Mouse (Mus musculus): Measurements from ENCODE around the gene Vstm4.

Vstm4 gene

GRCm38 (mm10) chr14:32859831-32860569 is 3.4 kb downstream of the Vstm4 start:
- DNase-seq (ENCODE audit: low read depth, low spot score), result no peak

DNA sequence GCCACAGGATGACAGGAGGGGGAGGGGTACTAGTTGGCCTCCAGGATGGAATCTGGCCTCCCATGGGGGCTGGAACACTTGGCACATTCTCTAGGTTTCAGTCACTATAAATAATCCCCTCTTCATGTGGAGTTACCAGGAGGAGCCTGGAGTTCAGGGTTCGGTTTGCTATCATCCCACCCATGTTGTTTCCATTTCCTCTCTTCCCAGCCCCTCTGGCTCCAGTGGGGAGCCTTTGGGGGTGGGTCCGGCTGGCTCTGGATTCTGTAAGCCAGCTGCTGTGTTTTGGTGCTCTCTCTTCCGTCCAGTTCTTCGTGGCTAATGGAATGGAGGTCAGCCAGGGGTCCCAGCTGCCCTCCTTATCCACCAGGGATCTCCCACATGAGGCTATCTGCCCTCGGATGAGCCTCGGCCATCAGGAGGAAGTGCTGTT is 4.6 kb downstream of the Vstm4 start:
- DNase-seq (ENCODE audit: low read depth, low spot score), result no peak

GRCm38 (mm10) chr14:32861656-32862055 is 5.1 kb downstream of the Vstm4 start:
- DNase-seq (ENCODE audit: low read depth, low spot score), result no peak

DNA sequence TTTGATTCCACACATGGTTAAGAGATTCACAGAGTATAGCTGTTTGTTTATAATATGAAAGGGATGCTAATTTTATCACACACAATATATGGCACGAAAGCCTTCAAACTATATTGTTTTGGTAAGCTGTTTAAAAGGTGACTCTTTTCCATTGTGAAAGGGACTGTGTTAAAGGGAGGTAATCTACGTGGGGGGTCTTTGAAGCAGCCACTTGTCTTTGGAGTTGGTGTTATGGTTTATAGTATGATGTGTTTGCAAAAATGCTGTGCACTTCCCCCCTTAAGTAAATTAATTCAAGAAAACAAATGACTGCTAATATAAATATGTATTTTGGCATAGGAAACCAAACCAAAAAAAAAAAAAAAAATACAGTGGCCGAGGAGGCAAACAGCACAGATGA is 8.8 kb downstream of the Vstm4 start:
- no peak for DNase-seq (ENCODE audit: low read depth, low spot score)

DNA sequence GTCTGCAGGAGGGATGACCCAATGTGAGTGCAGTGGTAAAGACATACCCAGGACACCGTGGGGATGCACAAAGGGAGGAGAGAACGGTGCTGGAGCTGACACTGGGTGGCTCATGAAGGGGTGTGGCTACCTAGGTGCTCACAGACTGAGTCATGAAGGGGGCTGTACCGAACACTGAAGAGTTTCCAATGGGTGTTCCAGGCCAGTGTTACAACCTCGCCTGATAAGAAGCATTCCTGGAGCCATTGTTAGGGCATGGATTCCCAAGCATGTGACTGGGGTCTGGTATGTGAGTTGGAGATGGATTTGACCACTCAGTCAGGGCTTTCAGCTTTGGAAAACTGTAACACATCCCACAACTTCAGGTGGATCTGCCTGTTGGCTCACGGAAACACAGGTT is 15.4 kb downstream of the Vstm4 start:
- DNase-seq (ENCODE audit: low read depth, low spot score), result no peak

GRCm38 (mm10) chr14:32877549-32877948 is 21.0 kb downstream of the Vstm4 start:
- DNase-seq (ENCODE audit: low read depth, low spot score), result no peak

GRCm38 (mm10) chr14:32880332-32880731 is 23.8 kb downstream of the Vstm4 start:
- DNase-seq (ENCODE audit: low read depth, low spot score), result no peak

GRCm38 (mm10) chr14:32881693-32882092 is 25.1 kb downstream of the Vstm4 start:
- DNase-seq (ENCODE audit: low read depth, low spot score), result no peak

GRCm38 (mm10) chr14:32888876-32889674 is 32.5 kb downstream of the Vstm4 start:
- no peak for DNase-seq (ENCODE audit: low read depth, low spot score)

GRCm38 (mm10) chr14:32894341-32894853 is 37.8 kb downstream of the Vstm4 start:
- no peak for DNase-seq (ENCODE audit: low read depth, low spot score)

DNA sequence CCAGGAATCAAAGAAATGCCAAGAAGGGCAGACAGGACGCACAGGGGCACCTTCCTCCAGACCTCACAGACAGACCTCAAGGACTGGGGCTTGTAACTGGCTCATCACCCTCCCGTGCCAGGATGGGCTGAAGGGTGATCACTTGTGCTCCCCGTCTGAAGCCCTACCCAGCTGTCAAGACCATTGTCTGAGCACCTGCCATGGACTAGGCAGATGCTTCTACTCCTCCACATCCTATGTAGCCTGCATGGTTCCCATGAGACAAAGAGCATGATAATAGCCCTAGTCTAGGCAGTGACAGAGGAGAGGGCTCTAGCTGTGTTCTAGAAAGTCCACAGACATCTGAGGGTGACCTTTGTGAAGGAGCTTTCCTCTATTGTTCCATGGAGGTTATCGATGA is 38.3 kb downstream of the Vstm4 start:
- DNase-seq (ENCODE audit: low read depth, low spot score), result no peak

DNA sequence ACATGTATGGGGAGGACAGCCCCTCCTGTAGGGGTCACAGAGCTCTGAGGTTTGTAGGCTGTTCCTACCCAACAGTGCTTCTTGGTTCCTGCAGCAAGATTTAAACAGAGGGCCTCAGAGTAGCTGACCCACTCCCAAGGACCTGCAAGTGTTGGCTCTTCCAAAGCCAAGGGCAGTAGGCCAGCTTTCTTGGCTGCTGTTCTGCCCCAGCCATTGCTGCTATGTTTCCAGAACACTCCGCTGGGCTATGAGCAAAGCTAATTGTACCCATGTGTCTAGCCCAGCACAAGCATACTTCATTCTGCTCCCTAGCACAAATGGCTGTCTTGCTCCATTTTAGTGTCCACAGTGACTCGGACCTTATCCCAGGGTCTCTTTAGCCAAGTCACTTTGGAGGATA is 40.3 kb downstream of the Vstm4 start:
- DNase-seq (ENCODE audit: low read depth, low spot score), result no peak

GRCm38 (mm10) chr14:32903203-32903602 is 46.6 kb downstream of the Vstm4 start:
- DNase-seq (ENCODE audit: low read depth, low spot score), result no peak

DNA sequence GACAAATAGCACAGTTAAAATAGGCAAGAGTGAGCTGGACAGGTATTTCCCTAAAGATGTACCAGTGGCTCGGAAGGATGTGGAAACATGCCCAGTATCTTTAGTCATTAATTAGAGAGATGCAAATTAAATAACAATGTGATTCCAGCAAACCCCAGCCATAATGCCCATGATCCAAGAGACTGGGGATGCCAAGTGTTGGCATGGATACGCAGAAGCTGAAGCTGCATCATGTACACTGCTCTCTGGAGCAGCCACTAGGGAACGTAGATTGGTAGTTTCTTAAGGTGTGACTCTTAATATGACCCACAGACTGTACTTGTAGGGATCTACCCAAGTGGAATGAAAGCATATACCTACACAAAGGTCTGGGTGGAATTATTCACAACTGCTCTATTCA is 50.0 kb downstream of the Vstm4 start:
- DNase-seq (ENCODE audit: low read depth, low spot score), result no peak

GRCm38 (mm10) chr14:32909112-32909511 is 52.6 kb downstream of the Vstm4 start:
- no peak for DNase-seq (ENCODE audit: low read depth, low spot score)

- no peak for DNase-seq (ENCODE audit: low read depth, low spot score)
These were observed 54.6 kb downstream of the Vstm4 start for GRCm38 (mm10) chr14:32911187-32911586.

DNA sequence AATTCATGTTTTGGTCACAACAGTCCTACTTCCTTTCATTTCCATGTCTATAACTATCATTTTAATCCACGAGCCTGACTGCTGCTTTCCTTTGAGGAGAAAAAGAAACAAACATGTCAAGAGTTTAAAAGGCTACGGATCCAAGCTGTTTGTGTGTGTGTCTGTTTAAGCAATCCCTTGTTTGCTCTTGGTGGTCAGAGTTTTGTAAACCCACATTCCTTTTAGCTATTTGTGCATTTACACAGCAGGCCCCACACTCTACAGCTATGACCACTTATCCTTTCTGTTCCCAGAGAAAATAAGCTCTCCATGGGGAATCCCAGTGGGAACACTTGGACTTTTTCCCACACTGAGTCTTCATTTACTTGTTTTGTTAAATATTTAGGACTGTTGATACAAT is 58.8 kb downstream of the Vstm4 start:
- no peak for DNase-seq (ENCODE audit: low read depth, low spot score)

- no peak for DNase-seq (ENCODE audit: low read depth, low spot score)
These were observed 61.4 kb downstream of the Vstm4 start for GRCm38 (mm10) chr14:32917919-32918318.

- no peak for DNase-seq (ENCODE audit: low read depth, low spot score)
These were observed 67.3 kb downstream of the Vstm4 start for GRCm38 (mm10) chr14:32923871-32924270.

- DNase-seq (ENCODE audit: low read depth, low spot score), result no peak
These were observed 75.2 kb downstream of the Vstm4 start for GRCm38 (mm10) chr14:32931709-32932108.

DNA sequence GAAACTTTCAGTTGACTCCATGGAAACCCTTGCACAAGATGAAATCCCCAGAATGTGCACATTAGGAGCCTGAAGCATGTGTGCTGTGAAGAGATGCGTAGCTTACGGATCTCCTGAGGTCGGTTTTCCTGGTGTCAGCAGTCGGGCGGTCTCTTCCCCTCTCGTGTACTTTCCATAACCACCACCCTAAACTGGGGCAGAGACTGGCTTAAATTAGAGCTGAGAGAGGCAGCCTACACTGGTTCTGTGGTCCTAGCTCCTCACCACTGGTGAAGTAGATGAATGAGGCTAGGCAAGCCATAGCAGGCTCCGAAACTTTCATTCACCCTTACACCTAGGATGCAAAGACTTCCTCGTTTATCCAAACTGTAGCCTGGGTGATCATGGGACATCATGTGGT is 75.7 kb downstream of the Vstm4 start:
- no peak for DNase-seq (ENCODE audit: low read depth, low spot score)

- DNase-seq (ENCODE audit: low read depth, low spot score), result no peak
These were observed 77.5 kb downstream of the Vstm4 start for GRCm38 (mm10) chr14:32934064-32934463.

GRCm38 (mm10) chr14:32939217-32939616 is 82.7 kb downstream of the Vstm4 start:
- DNase-seq (ENCODE audit: low read depth, low spot score), result no peak
